ENCODE assay signal across 9 mouse cellular contexts in genomic region chr1:171071726-171072125, GRCm38 (mm10). TPM values are rescaled to one million over a fixed set of nuclear protein-coding genes. Genes with fewer than 3 reads are reported as not detected.
DNase-seq lines count a peak whose midpoint lies in the region; ATAC-seq and TF ChIP-seq lines count a peak whose summit lies in the region.
"Not testable (repeated sequence)": the region's sequence is repeated elsewhere in the genome, so short reads cannot be mapped to it uniquely, and the experiment has no call there.
"Had no signal": no experiment of that assay in that cellular context is flagged by ENCODE, and none has a peak within 500 bp of the region (broad histone marks: within the 10 kb centered on the region; RNA-seq: fewer than 3 reads in every experiment).

No protein-coding gene starts in this region.

- not testable (repeated sequence) for H3K36me3 ChIP-seq in embryonic facial prominence, embryonic 11.5 days (replicated peaks; ENCODE audit: control insufficient read depth, insufficient read depth, low read depth, low read length); forebrain, embryonic 15.5 days; heart, postnatal 0 days (replicated peaks; ENCODE audit: control insufficient read depth, insufficient read depth, low read length); intestine, embryonic 15.5 days; liver, embryonic 11.5 days (ENCODE audit: control insufficient read depth, insufficient read depth, low read length)

- WGBS in embryonic facial prominence, embryonic 11.5 days = no CpG with 5 or more reads among the region's 35 CpGs
- WGBS in forebrain, embryonic 15.5 days = no CpG with 5 or more reads among the region's 35 CpGs
- whole genome bisulfite sequencing in heart, postnatal 0 days = no CpG with 5 or more reads among the region's 35 CpGs
- no CpG with 5 or more reads among the region's 35 CpGs for WGBS in intestine, embryonic 15.5 days
- WGBS in liver, embryonic 11.5 days = no CpG with 5 or more reads among the region's 35 CpGs

- peak; percentile 46 for ATAC-seq in embryonic facial prominence, embryonic 11.5 days (replicated peaks; ENCODE audit: insufficient number of reproducible peaks, low FRiP score, low TSS enrichment, low read depth)
- peak; percentile 59 for ATAC-seq in forebrain, embryonic 15.5 days (replicated peaks)
- peak; percentile 50 for ATAC-seq in heart, postnatal 0 days (ENCODE audit: insufficient read depth, low read depth)
- ATAC-seq in intestine, embryonic 15.5 days = peak; percentile 73
- peak; percentile 77 for ATAC-seq in liver, embryonic 11.5 days (replicated peaks; ENCODE audit: low FRiP score)
- peak; percentile 42 for ATAC-seq in megakaryocyte, adult 5-6 weeks (ENCODE audit: poor library complexity, severe bottlenecking)
- ATAC-seq in monocyte, adult 5-6 weeks (replicated peaks; ENCODE audit: insufficient number of reproducible peaks, low FRiP score, low TSS enrichment, poor library complexity, severe bottlenecking) = peak; percentile 24

- not testable (repeated sequence) for H3K4me3 ChIP-seq in embryonic facial prominence, embryonic 11.5 days (ENCODE audit: low read depth, low read length); forebrain, embryonic 15.5 days; heart, postnatal 0 days (ENCODE audit: low read depth, low read length); intestine, embryonic 15.5 days (replicated peaks); liver, embryonic 11.5 days (ENCODE audit: low read depth, low read length)

- not testable (repeated sequence) for H3K27ac ChIP-seq in embryonic facial prominence, embryonic 11.5 days (replicated peaks; ENCODE audit: low read depth, low read length); forebrain, embryonic 15.5 days (replicated peaks); heart, postnatal 0 days (ENCODE audit: low read depth); intestine, embryonic 15.5 days; liver, embryonic 11.5 days (ENCODE audit: low read depth, low read length)

- not testable (repeated sequence) for TF ChIP-seq CTCF in heart, postnatal 0 days (IDR thresholded peaks at IDR 0.05; ENCODE audit: low read depth)

- not testable (repeated sequence) for DNase-seq in embryonic facial prominence, embryonic 11.5 days (ENCODE audit: low spot score); heart, postnatal 0 days (ENCODE audit: low spot score); liver, embryonic 11.5 days (ENCODE audit: low spot score)

- peaks cover 22% of the 10 kb centered on the region for H3K27me3 ChIP-seq in embryonic facial prominence, embryonic 11.5 days (ENCODE audit: control insufficient read depth, insufficient read depth, low read length)
- peaks cover 23% of the 10 kb centered on the region for H3K27me3 ChIP-seq in forebrain, embryonic 15.5 days
- peaks cover 24% of the 10 kb centered on the region for H3K27me3 ChIP-seq in heart, postnatal 0 days (ENCODE audit: control insufficient read depth, insufficient read depth, low read length)
- peaks cover 20% of the 10 kb centered on the region for H3K27me3 ChIP-seq in intestine, embryonic 15.5 days (replicated peaks)
- H3K27me3 ChIP-seq in liver, embryonic 11.5 days (replicated peaks; ENCODE audit: control insufficient read depth, insufficient read depth, low read length) = peaks cover 21% of the 10 kb centered on the region

- H3K9ac ChIP-seq in embryonic facial prominence, embryonic 11.5 days (replicated peaks; ENCODE audit: low read length); forebrain, embryonic 15.5 days (replicated peaks); heart, postnatal 0 days (replicated peaks; ENCODE audit: low read depth, low read length); intestine, embryonic 15.5 days; liver, embryonic 11.5 days (ENCODE audit: low read depth, low read length): not testable (repeated sequence)

- not testable (repeated sequence) for H3K4me1 ChIP-seq in embryonic facial prominence, embryonic 11.5 days (ENCODE audit: control insufficient read depth, insufficient read depth, low read length); forebrain, embryonic 15.5 days; heart, postnatal 0 days (ENCODE audit: control insufficient read depth, insufficient read depth); intestine, embryonic 15.5 days (replicated peaks); liver, embryonic 11.5 days (replicated peaks; ENCODE audit: control insufficient read depth, insufficient read depth, low read length)

- TF ChIP-seq EP300 in heart, postnatal 0 days (IDR thresholded peaks at IDR 0.05; ENCODE audit: low read depth) = not testable (repeated sequence)

- H3K9me3 ChIP-seq in embryonic facial prominence, embryonic 11.5 days (replicated peaks; ENCODE audit: control insufficient read depth, low read length); forebrain, embryonic 15.5 days; heart, postnatal 0 days (replicated peaks; ENCODE audit: control insufficient read depth, low read length); intestine, embryonic 15.5 days; liver, embryonic 11.5 days (ENCODE audit: control insufficient read depth, low read length): not testable (repeated sequence)

- H3K4me2 ChIP-seq in embryonic facial prominence, embryonic 11.5 days (ENCODE audit: low read depth, low read length); forebrain, embryonic 15.5 days (replicated peaks); heart, postnatal 0 days (ENCODE audit: low read depth, low read length); intestine, embryonic 15.5 days (replicated peaks); liver, embryonic 11.5 days: not testable (repeated sequence)

RNA-seq across cellular contexts. Expression of gene Fcgr3, which starts 7.0 kb away (rescaled TPM):
- polyA plus RNA-seq in embryonic facial prominence, embryonic 11.5 days (2014; fragmentation: Nextera tagmentation; extraction: Ambion mirVana) = 6.5 and 7.9 TPM in 2 replicates
- polyA plus RNA-seq in forebrain, embryonic 15.5 days (2015; fragmentation: Nextera tagmentation; extraction: Ambion mirVana) = 8.7 and 8.8 TPM in 2 replicates
- 11.8 and 13.7 TPM in 2 replicates for total RNA-seq in heart, postnatal 0 days (2014; rRNA removed; ENCODE audit: low replicate concordance)
- polyA plus RNA-seq in heart, postnatal 0 days (2015; fragmentation: Nextera tagmentation; extraction: Ambion mirVana) = 8.2 and 10.8 TPM in 2 replicates
- 14.0 and 14.7 TPM in 2 replicates for polyA plus RNA-seq in intestine, embryonic 15.5 days (2015; fragmentation: Nextera tagmentation; extraction: Ambion mirVana)
- 28.7 and 29.8 TPM in 2 replicates for polyA plus RNA-seq in liver, embryonic 11.5 days (2014; fragmentation: Nextera tagmentation; extraction: Ambion mirVana)
- 499 and 513 TPM in 2 replicates for total RNA-seq in megakaryocyte, adult 5-6 weeks (2015)
- total RNA-seq in megakaryocyte, adult 5-6 weeks (2017) = 540 and 572 TPM in 2 replicates
- 270 to 442 TPM (median 434 TPM) in 3 replicates for total RNA-seq in monocyte, adult 5-6 weeks (2017)
- polyA plus RNA-seq: C2C12 had no signal

RNA-seq across cellular contexts. Expression of gene Cfap126, which starts 42.0 kb away (rescaled TPM):
- polyA plus RNA-seq in embryonic facial prominence, embryonic 11.5 days (2014; fragmentation: Nextera tagmentation; extraction: Ambion mirVana) = 1.4 and 1.7 TPM in 2 replicates
- 4.0 and 10.3 TPM in 2 replicates for polyA plus RNA-seq in forebrain, embryonic 15.5 days (2015; fragmentation: Nextera tagmentation; extraction: Ambion mirVana)
- 3.7 TPM in 1 of 2 replicates, not detected in the other for total RNA-seq in heart, postnatal 0 days (2014; rRNA removed; ENCODE audit: low replicate concordance)
- polyA plus RNA-seq in heart, postnatal 0 days (2015; fragmentation: Nextera tagmentation; extraction: Ambion mirVana) = 2.2 and 3.5 TPM in 2 replicates
- polyA plus RNA-seq in intestine, embryonic 15.5 days (2015; fragmentation: Nextera tagmentation; extraction: Ambion mirVana) = 1.7 and 1.8 TPM in 2 replicates
- 1.4 and 2.2 TPM in 2 replicates for polyA plus RNA-seq in liver, embryonic 11.5 days (2014; fragmentation: Nextera tagmentation; extraction: Ambion mirVana)
- total RNA-seq in megakaryocyte, adult 5-6 weeks (2015) = 0.91 and 1.0 TPM in 2 replicates
- total RNA-seq in megakaryocyte, adult 5-6 weeks (2017) = 0.59 TPM in 1 of 2 replicates, not detected in the other
- 1.4 to 6.2 TPM (median 1.6 TPM) in 3 replicates for total RNA-seq in monocyte, adult 5-6 weeks (2017)

RNA-seq across cellular contexts. Expression of gene Fcgr4, which starts 53.0 kb away (rescaled TPM):
- 0.17 and 0.22 TPM in 2 replicates for polyA plus RNA-seq in embryonic facial prominence, embryonic 11.5 days (2014; fragmentation: Nextera tagmentation; extraction: Ambion mirVana)
- polyA plus RNA-seq in forebrain, embryonic 15.5 days (2015; fragmentation: Nextera tagmentation; extraction: Ambion mirVana) = 0.34 and 0.36 TPM in 2 replicates
- 0.23 and 1.7 TPM in 2 replicates for total RNA-seq in heart, postnatal 0 days (2014; rRNA removed; ENCODE audit: low replicate concordance)
- polyA plus RNA-seq in heart, postnatal 0 days (2015; fragmentation: Nextera tagmentation; extraction: Ambion mirVana) = 0.60 and 1.0 TPM in 2 replicates
- polyA plus RNA-seq in intestine, embryonic 15.5 days (2015; fragmentation: Nextera tagmentation; extraction: Ambion mirVana) = 1.7 and 1.8 TPM in 2 replicates
- 1.5 and 2.4 TPM in 2 replicates for polyA plus RNA-seq in liver, embryonic 11.5 days (2014; fragmentation: Nextera tagmentation; extraction: Ambion mirVana)
- 34.6 and 34.8 TPM in 2 replicates for total RNA-seq in megakaryocyte, adult 5-6 weeks (2015)
- total RNA-seq in megakaryocyte, adult 5-6 weeks (2017) = 30.0 and 47.4 TPM in 2 replicates
- total RNA-seq in monocyte, adult 5-6 weeks (2017) = 364 to 612 TPM (median 571 TPM) in 3 replicates
- total RNA-seq: gastrocnemius, adult 8-10 months had no signal

Comparison
In these comparisons a context has a peak if more than half of its experiments do, and no peak if none do; other contexts are left out.
1. ATAC-seq: peak in every context shown above with its lines; median percentile 77 in liver, embryonic 11.5 days; 73 in intestine, embryonic 15.5 days; 59 in forebrain, embryonic 15.5 days; 50 in heart, postnatal 0 days; 46 in embryonic facial prominence, embryonic 11.5 days; 42 in megakaryocyte, adult 5-6 weeks; 24 in monocyte, adult 5-6 weeks.